Mouse (Mus musculus) CH12.LX (cell line): ENCODE data around the gene Ak3. TPM values are rescaled to one million over a fixed set of nuclear protein-coding genes. Genes with fewer than 3 reads are reported as not detected.

Source experiments
- DNase-seq: peaks from one replicate; pipeline ENCODE4 v3.0.0-alpha.2; 2013; ENCODE audit errors: extremely low read depth
- H3K27ac ChIP-seq: 2 replicates; pipeline ENCODE4 v1.5.1; 2012; ENCODE audit warnings: low read depth, mild to moderate bottlenecking, control low read depth, moderate library complexity; ENCODE audit not compliant: insufficient read depth
- H3K27me3 ChIP-seq: replicated peaks from 2 replicates; pipeline ENCODE3; 2012; ENCODE audit warnings: inconsistent platforms
- H3K36me3 ChIP-seq, 2 experiments: replicated peaks in 1 of 2; 2 replicates each; pipeline versions ENCODE3 to v1.6.1; 2012; ENCODE audit warnings: inconsistent platforms in 1 of 2, low read length in 1 of 2, mild to moderate bottlenecking in 1 of 2, mixed read lengths in 1 of 2, moderate library complexity in 1 of 2; ENCODE audit not compliant: control insufficient read depth in 1 of 2, insufficient read depth in 1 of 2
- H3K4me1 ChIP-seq, 2 experiments: 2 replicates each; pipeline ENCODE4 v1.6.1; 2012; ENCODE audit warnings: inconsistent platforms in 1 of 2, moderate library complexity in 1 of 2; ENCODE audit not compliant: insufficient read depth in 2 of 2, control insufficient read depth in 1 of 2
- H3K4me2 ChIP-seq: 2 replicates; pipeline ENCODE4 v1.6.1; 2012; ENCODE audit warnings: low read depth, mild to moderate bottlenecking, control low read depth; ENCODE audit not compliant: poor library complexity, insufficient read depth, severe bottlenecking
- H3K4me3 ChIP-seq, 3 experiments: fragments of 150-350 bp in 1 of 3; sonication (generic) in 1 of 3; replicated peaks in 1 of 3; 2 replicates each; pipeline versions ENCODE3 to v1.5.1; 2011 to 2012; ENCODE audit warnings: low read depth in 2 of 3, low read length in 2 of 3, mild to moderate bottlenecking in 2 of 3, moderate library complexity in 2 of 3, control low read depth in 1 of 3, improper control_type of control experiment in 1 of 3, inconsistent platforms in 1 of 3, mixed read lengths in 1 of 3; ENCODE audit not compliant: poor library complexity in 1 of 3
- H3K79me2 ChIP-seq: replicated peaks from 2 replicates; pipeline ENCODE4 v1.6.1; 2012; ENCODE audit warnings: mild to moderate bottlenecking, moderate library complexity; ENCODE audit not compliant: control insufficient read depth, poor library complexity, insufficient read depth, severe bottlenecking; ENCODE audit errors: extremely low read depth
- H3K9ac ChIP-seq: 2 replicates; pipeline ENCODE4 v1.6.1; 2012; ENCODE audit warnings: low read depth, mild to moderate bottlenecking, control low read depth, moderate library complexity; ENCODE audit not compliant: insufficient read depth
- H3K9me3 ChIP-seq: replicated peaks from 2 replicates; pipeline ENCODE3; 2012; ENCODE audit warnings: low read length, inconsistent platforms, mixed read lengths
- BHLHE40 ChIP-seq: IDR thresholded peaks from 2 replicates; pipeline ENCODE4 v1.6.1; 2011; ENCODE audit warnings: mild to moderate bottlenecking, low read depth, low read length, improper control_type of control experiment
- CHD2 ChIP-seq: IDR thresholded peaks from 2 replicates; pipeline ENCODE4 v1.6.1; 2011; ENCODE audit warnings: low read length, improper control_type of control experiment
- E2F4 ChIP-seq: IDR thresholded peaks from 2 replicates; pipeline ENCODE4 v1.6.1; 2011; ENCODE audit warnings: low read depth, low read length, improper control_type of control experiment; ENCODE audit not compliant: insufficient replicate concordance
- ETS1 ChIP-seq: conservative IDR thresholded peaks from 2 replicates; pipeline ENCODE4 v1.6.1; 2012; ENCODE audit warnings: low read depth, mild to moderate bottlenecking, inconsistent platforms, low read length, improper control_type of control experiment, moderate library complexity
- GABPA ChIP-seq: IDR thresholded peaks from 2 replicates; pipeline ENCODE4 v1.6.1; 2012; ENCODE audit warnings: low read depth, low read length, improper control_type of control experiment, inconsistent platforms; ENCODE audit not compliant: insufficient replicate concordance
- JUN ChIP-seq: IDR thresholded peaks from 2 replicates; pipeline ENCODE4 v1.6.1; 2011; ENCODE audit warnings: low read depth, mild to moderate bottlenecking, low read length, improper control_type of control experiment, moderate library complexity; ENCODE audit not compliant: insufficient read depth
- JUND ChIP-seq: conservative IDR thresholded peaks from 2 replicates; pipeline ENCODE4 v1.6.1; 2011; ENCODE audit warnings: low read depth, low read length, improper control_type of control experiment
- MAFK ChIP-seq: IDR thresholded peaks from 2 replicates; pipeline ENCODE4 v1.6.1; 2011; ENCODE audit warnings: low read length, improper control_type of control experiment; ENCODE audit not compliant: insufficient replicate concordance
- MEF2A ChIP-seq: IDR thresholded peaks from 2 replicates; pipeline ENCODE4 v1.6.1; 2014; ENCODE audit warnings: low read depth, mild to moderate bottlenecking, inconsistent platforms, low read length, improper control_type of control experiment, borderline replicate concordance
- MYC ChIP-seq: IDR thresholded peaks from 2 replicates; pipeline ENCODE4 v1.6.1; 2011; ENCODE audit warnings: low read depth, mild to moderate bottlenecking, improper control_type of control experiment, low read length
- NELFE ChIP-seq: IDR thresholded peaks from 2 replicates; pipeline ENCODE4 v1.6.1; 2011; ENCODE audit warnings: low read depth, low read length, improper control_type of control experiment
- POLR2A ChIP-seq: IDR thresholded peaks from 2 replicates; pipeline ENCODE4 v1.6.1; 2011; ENCODE audit warnings: low read depth, mild to moderate bottlenecking, improper control_type of control experiment, low read length
- POLR2AphosphoS2 ChIP-seq: IDR thresholded peaks from 2 replicates; pipeline ENCODE4 v1.6.1; 2011; ENCODE audit warnings: low read depth, low read length, improper control_type of control experiment
- RAD21 ChIP-seq: IDR thresholded peaks from 2 replicates; pipeline ENCODE4 v1.6.1; 2011; ENCODE audit warnings: low read depth, mild to moderate bottlenecking, low read length, improper control_type of control experiment, moderate library complexity
- SMC3 ChIP-seq: IDR thresholded peaks from 2 replicates; pipeline ENCODE4 v1.6.1; 2011; ENCODE audit warnings: low read depth, low read length, improper control_type of control experiment
- TCF12 ChIP-seq: IDR thresholded peaks from 2 replicates; pipeline ENCODE4 v1.6.1; 2014; ENCODE audit warnings: low read depth, mild to moderate bottlenecking, inconsistent platforms, low read length, improper control_type of control experiment
- ZC3H11A ChIP-seq: IDR thresholded peaks from 2 replicates; pipeline ENCODE4 v1.6.1; 2012; ENCODE audit warnings: low read depth, mild to moderate bottlenecking, inconsistent platforms, low read length, improper control_type of control experiment
- ZKSCAN1 ChIP-seq: IDR thresholded peaks from 2 replicates; pipeline ENCODE4 v1.6.1; 2012; ENCODE audit warnings: low read depth, inconsistent platforms, low read length, improper control_type of control experiment, borderline replicate concordance
- dilution Hi-C: fragments of 300-500 bp; cut with MboI; formaldehyde crosslinking; loops from 2 replicates; pipeline ENCODE4 v1.14.3; 2020; ENCODE audit warnings: low sequenced_read_pairs; ENCODE audit not compliant: extremely low pct_unique_long_range_greater_than_20kb, extremely low pct_ligation_motif_present
- in situ Hi-C: fragments of 300-500 bp; cut with MboI; formaldehyde crosslinking; loops from 3 replicates; pipeline ENCODE4 v1.14.3; 2019; ENCODE audit warnings: low sequenced_read_pairs, low pct_ligation_motif_present, low pct_unique_long_range_greater_than_20kb, mixed read lengths
- polyA plus RNA-seq: library from polyadenylated mRNA; unstranded; fragments of >175 nt; gene quantifications from 2 replicates; pipeline ENCODE4 v1.2.1, GENCODE M21; 2012; ENCODE audit warnings: low read depth; ENCODE audit not compliant: insufficient read length
- total RNA-seq, 2 experiments: library from RNA; depleted of rRNA; stranded (reverse); fragments of 300-350 nt in 1 of 2; fragments of >200 nt in 1 of 2; gene quantifications; 2 replicates each; pipeline ENCODE4 v1.2.3; 2012 to 2014

The Ak3 gene
- total and polyA plus RNA-seq, 3 experiments, result 21.3 to 38.8 (median 33.9) TPM

DNA sequence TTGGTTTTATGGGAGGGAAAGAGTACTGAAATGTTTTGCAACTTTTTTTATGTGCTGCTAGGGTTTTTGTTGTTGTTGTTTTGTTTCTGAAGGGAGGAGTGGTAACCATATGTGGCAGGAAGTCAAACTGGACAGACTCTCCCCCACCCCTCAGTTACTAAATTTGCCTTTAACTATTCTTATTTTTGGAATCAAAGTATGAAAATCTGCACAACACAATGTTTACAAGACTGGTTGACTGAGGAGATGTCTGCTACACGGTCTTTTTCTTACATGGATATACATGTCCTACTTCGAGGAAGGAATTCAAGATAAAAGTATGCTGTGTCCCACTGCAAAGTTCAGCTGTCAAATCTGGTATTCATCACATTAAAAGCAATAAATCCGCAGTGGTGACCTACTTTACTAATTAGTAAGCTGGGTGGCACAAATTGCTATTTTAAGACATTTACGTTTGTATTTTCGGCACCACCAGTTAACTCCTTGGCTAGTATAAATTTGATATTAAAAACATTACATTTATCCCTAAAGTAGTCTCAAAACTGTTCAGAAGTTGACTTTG lies 31.5 kb downstream of the Ak3 start:
- no peak for DNase-seq
- no peaks in the 10 kb centered on the region for H3K9me3 ChIP-seq
- no peak overlapping the region for H3K4me2 ChIP-seq
- no peak overlapping the region for H3K4me3 ChIP-seq
- no peaks in the 10 kb centered on the region for H3K79me2 ChIP-seq
- H3K9ac ChIP-seq, result no peak overlapping the region
- no peak for TF ChIP-seq E2F4
- TF ChIP-seq POLR2A, result no peak
- TF ChIP-seq ZKSCAN1, result no peak
- no peak for TF ChIP-seq NELFE
- TF ChIP-seq JUN, result no peak
- no peak for TF ChIP-seq POLR2AphosphoS2
- no peak for TF ChIP-seq TCF12
- TF ChIP-seq MYC, result no peak
- no peak for TF ChIP-seq RAD21
- no peak overlapping the region for H3K27ac ChIP-seq
- dilution Hi-C loops (no loop called here), in situ Hi-C loops (no loop called here)
- H3K27me3 ChIP-seq, result no peaks in the 10 kb centered on the region
- peaks cover 5 to 40% of the 10 kb centered on the region in 2 experiments; a peak in 3 of 4 replicates for H3K4me1 ChIP-seq
- peaks cover 25 to 80% of the 10 kb centered on the region in 2 experiments for H3K36me3 ChIP-seq

DNA sequence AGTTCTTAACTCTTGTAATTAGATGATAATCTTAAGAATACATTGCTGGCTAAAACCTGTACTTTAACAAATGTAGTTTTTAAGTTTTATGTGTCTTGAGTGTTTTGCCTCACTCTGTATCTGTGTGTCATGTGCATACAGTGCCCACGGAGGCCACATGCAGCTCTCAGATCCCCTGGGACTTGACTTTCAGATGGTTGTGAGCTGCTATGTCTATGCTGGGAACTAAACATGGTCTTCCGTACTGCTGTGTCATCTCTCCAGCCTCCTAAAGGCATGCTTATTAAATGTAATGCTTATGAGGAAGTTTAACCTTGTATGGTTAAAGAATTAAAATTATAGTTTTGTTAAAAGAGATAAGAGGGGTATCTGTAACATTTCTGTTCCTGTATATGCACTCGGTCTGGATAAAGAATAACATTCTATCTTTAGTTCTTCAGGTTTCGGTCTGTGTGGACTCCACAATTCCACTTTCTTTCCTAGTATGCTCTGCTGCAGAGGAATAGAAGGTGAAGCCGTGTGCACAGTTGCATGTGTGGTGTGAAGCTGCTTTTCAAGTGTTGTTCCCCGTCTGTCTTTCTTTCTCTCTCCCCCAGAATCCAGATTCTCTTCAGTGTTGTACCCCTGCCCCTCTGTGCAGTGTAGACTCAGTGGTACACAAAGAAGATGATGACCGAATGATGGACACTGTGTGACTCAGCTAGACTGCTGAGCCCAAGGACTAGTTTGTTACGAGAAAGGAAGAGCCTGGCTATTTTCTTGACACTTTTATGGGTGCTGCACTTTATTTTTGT lies 32.2 kb downstream of the Ak3 start:
- no peak overlapping the region for H3K4me3 ChIP-seq
- TF ChIP-seq GABPA, result no peak
- no peak for TF ChIP-seq CHD2
- TF ChIP-seq JUND, result no peak
- peak; percentile 27; the same call in 1 of the 2 replicates for TF ChIP-seq ETS1
- no peak for TF ChIP-seq NELFE
- no peak for TF ChIP-seq MAFK
- TF ChIP-seq SMC3, result no peak
- TF ChIP-seq ZC3H11A, result no peak
- no peak for TF ChIP-seq MEF2A
- peak; percentile 79 for TF ChIP-seq BHLHE40
- H3K27ac ChIP-seq, result no peak overlapping the region
- dilution Hi-C loops (no loop called here), in situ Hi-C loops (no loop called here)
- H3K9ac ChIP-seq, result no peak overlapping the region
- DNase-seq, result peak; percentile 76
- H3K4me2 ChIP-seq, result 0 out of 2 replicates have a peak overlapping the region, but pooled peaks have one; percentile 13
- H3K79me2 ChIP-seq, result no peaks in the 10 kb centered on the region
- peaks cover 5 to 33% of the 10 kb centered on the region in 2 experiments; a peak in 3 of 4 replicates for H3K4me1 ChIP-seq
- H3K9me3 ChIP-seq, result no peaks in the 10 kb centered on the region
- H3K27me3 ChIP-seq, result no peaks in the 10 kb centered on the region
- peaks cover 21 to 80% of the 10 kb centered on the region in 2 experiments for H3K36me3 ChIP-seq
